Mouse (Mus musculus) brain, embryonic 14.5 days (tissue): ENCODE data around the gene Hic2.

Experiments used
- CTCF ChIP-seq: fragments of 200-500 bp; IDR thresholded peaks from 2 replicates; pipeline ENCODE4 v1.5.1; 2012; ENCODE audit warnings: inconsistent platforms, mild to moderate bottlenecking, moderate library complexity, borderline replicate concordance; ENCODE audit not compliant: insufficient read depth, insufficient read length; ENCODE audit errors: extremely low read depth
- POLR2A ChIP-seq: fragments of 200-500 bp; IDR thresholded peaks from 2 replicates; pipeline ENCODE4 v1.6.1; 2012; ENCODE audit warnings: mild to moderate bottlenecking, inconsistent platforms, borderline replicate concordance; ENCODE audit not compliant: poor library complexity, insufficient read depth, insufficient read length, severe bottlenecking; ENCODE audit errors: extremely low read depth

DNA sequence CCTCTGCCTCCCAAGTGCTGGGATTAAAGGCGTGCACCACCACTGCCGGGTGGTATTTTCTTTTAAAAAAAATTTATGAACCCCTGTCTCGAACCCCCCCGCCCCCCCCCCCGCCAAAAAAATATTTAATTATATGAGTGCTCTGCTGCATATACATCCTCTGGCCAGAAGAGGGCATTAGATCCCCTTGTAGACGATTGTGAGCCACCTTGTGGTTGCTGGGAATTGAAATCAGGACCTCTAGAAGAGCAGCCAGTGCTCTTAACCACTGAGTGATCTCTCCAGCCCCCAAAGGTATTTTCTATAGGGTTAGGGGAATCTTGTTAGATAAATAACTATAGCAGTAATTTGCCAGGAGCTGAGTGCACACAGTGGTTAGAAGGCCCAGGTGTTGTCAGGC, 28.4 kb upstream of the Hic2 start:
- TF ChIP-seq POLR2A, result no peak
- TF ChIP-seq CTCF, result peak; percentile 49; the same call in 1 of the 2 replicates
